Mouse (Mus musculus): Measurements from ENCODE around the gene Mfsd4a. TPM values are rescaled to one million over a fixed set of nuclear protein-coding genes. Genes with fewer than 3 reads are reported as not detected.

The Mfsd4a gene
- polyA plus RNA-seq, 1 experiment = 42.8 TPM

DNA sequence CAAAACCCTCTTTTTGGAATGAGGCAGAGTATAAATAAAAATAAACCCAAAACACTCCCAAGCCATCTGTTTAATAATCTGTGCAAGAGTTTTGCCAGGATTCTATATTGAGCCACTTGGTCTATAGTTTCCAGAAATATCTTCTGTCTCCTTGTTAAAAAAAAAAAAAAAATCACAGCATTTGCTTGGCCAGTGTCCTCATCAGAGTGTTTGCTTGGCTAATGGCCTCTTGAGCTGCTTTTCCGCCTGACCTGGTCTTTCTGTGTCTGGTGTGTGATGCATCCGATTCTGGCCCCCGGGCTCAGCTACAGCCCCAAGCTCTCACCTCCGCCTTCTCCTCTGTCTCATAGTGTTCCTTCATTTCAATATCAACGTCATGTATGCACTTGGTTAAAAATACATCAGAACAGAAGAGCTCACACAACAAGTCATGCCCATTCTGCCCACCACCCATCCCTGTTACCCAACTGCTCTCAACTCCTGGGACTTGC lies 20.4 kb upstream of the Mfsd4a start:
- TF ChIP-seq CTCF (IDR thresholded peaks at IDR 0.05; ENCODE audit: borderline replicate concordance, insufficient read depth, low read depth, low read length) (no peak), POLR2A (IDR thresholded peaks at IDR 0.05; ENCODE audit: borderline replicate concordance, insufficient read depth, low read length) (no peak)
- Histone ChIP-seq H3K4me3 (replicated peaks; ENCODE audit: insufficient read depth, low read depth, low read length) (no peak overlapping the region), H3K4me1 (ENCODE audit: control insufficient read depth, insufficient read depth, low read length) (peaks cover 13% of the 10 kb centered on the region), H3K27ac (ENCODE audit: insufficient read depth, low read length) (peak overlapping the region; percentile 90), H3K27me3 (ENCODE audit: control insufficient read depth, insufficient read depth, low read length) (no peaks in the 10 kb centered on the region)
- WGBS = 9% methylated on average over 5 of the region's 5 CpGs
- peak; percentile 80 to 93 for DNase-seq

DNA sequence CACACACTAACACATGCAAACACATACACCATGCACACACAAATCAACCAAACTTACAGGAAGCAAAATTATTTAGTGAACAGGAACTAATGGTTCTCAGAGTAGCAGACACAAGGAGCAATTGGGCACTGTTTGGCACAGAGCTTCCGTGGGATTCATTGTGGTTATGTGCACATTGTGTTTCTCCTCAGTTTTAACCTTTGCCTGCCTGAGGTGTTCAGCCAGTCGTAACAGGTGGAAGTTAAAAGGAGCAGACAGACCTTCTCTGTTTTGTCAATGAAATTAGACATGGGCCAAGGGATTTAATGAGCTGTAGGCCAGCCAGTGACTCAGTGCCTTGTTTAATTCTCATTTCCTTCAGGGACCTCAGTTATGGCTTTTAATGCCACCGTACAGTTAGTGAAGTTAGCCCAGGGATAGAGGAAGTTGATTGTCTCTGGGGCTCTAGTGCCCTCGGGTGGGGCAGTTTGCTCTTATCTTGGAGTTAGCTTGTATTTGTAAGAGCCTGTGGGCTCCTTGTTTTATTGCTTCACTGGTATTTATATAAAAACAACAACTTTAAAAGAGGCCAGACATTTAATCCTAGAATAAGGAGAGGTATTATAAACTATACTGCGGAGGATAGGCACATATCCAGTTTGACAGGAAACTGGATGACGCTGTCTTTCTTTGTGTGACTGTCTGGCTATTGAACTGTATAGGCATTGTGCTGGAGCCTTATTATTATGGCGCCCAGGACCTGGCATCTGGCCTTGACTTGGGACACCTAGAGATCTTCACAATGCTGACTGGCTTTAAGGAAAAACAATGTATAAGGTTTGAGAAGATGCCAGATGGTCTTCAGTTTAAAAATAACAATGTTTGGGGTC lies 17.6 kb upstream of the Mfsd4a start:
- TF ChIP-seq POLR2A (IDR thresholded peaks at IDR 0.05; ENCODE audit: borderline replicate concordance, insufficient read depth, low read length) (no peak), CTCF (IDR thresholded peaks at IDR 0.05; ENCODE audit: borderline replicate concordance, insufficient read depth, low read depth, low read length) (no peak)
- Histone ChIP-seq H3K27me3 (ENCODE audit: control insufficient read depth, insufficient read depth, low read length) (no peaks in the 10 kb centered on the region), H3K4me1 (ENCODE audit: control insufficient read depth, insufficient read depth, low read length) (peaks cover 13% of the 10 kb centered on the region), H3K4me3 (replicated peaks; ENCODE audit: insufficient read depth, low read depth, low read length) (no peak overlapping the region), H3K27ac (ENCODE audit: insufficient read depth, low read length) (no peak overlapping the region)
- 80% methylated on average over 7 of the region's 7 CpGs for WGBS
- no peak for DNase-seq

DNA sequence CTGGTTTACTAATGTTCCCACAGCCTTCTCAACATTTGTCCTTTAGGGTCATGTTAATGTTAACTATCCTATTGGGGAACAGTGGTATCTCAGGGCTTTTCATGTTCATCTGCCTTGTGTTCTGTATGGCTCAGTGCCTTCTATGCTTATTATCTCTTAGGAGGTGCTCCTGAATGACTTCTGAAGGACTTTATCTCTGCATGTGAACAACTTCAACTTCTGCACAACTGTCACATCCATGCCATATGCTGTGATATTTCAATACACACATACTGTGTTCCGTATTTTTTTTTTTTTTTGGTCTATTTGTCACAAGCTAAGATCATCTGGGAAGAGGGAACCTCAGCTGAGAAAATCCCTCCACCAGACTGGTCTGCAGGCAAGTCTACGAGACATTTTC lies 10.6 kb upstream of the Mfsd4a start:
- Histone ChIP-seq H3K4me1 (ENCODE audit: control insufficient read depth, insufficient read depth, low read length) (no peaks in the 10 kb centered on the region), H3K27me3 (ENCODE audit: control insufficient read depth, insufficient read depth, low read length) (no peaks in the 10 kb centered on the region), H3K27ac (ENCODE audit: insufficient read depth, low read length) (no peak overlapping the region), H3K4me3 (replicated peaks; ENCODE audit: insufficient read depth, low read depth, low read length) (no peak overlapping the region)
- no peak for DNase-seq
- 89% methylated on average over 2 of the region's 2 CpGs for WGBS
- TF ChIP-seq CTCF (IDR thresholded peaks at IDR 0.05; ENCODE audit: borderline replicate concordance, insufficient read depth, low read depth, low read length) (no peak), POLR2A (IDR thresholded peaks at IDR 0.05; ENCODE audit: borderline replicate concordance, insufficient read depth, low read length) (no peak)

DNA sequence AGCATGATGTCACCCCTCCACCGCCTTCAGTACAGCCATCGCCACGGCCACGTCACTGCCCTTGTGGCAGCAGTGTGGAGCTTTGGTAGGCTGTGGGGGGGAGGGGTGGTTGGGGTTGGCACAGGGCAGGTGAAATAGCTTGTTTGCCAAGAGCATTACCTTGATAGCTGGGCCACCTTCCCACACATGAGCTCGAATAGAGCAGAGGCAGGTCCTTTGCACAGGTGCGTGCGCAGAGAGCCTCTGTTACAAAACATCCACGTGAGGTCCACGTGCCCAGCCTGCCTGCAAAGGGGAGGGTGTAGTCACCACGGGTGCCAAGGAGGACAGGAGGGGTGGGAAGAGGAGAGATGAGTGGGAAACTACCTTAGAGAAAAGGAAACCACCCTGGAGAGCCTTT lies 7.7 kb upstream of the Mfsd4a start:
- no peaks in the 10 kb centered on the region for H3K4me1 ChIP-seq (ENCODE audit: control insufficient read depth, insufficient read depth, low read length)
- H3K27ac ChIP-seq (ENCODE audit: insufficient read depth, low read length) = no peak overlapping the region
- no peaks in the 10 kb centered on the region for H3K27me3 ChIP-seq (ENCODE audit: control insufficient read depth, insufficient read depth, low read length)
- no peak overlapping the region for H3K4me3 ChIP-seq (replicated peaks; ENCODE audit: insufficient read depth, low read depth, low read length)
- TF ChIP-seq POLR2A (IDR thresholded peaks at IDR 0.05; ENCODE audit: borderline replicate concordance, insufficient read depth, low read length) = no peak
- TF ChIP-seq CTCF (IDR thresholded peaks at IDR 0.05; ENCODE audit: borderline replicate concordance, insufficient read depth, low read depth, low read length) = no peak
- 84% methylated on average over 10 of the region's 10 CpGs for WGBS
- no peak for DNase-seq

DNA sequence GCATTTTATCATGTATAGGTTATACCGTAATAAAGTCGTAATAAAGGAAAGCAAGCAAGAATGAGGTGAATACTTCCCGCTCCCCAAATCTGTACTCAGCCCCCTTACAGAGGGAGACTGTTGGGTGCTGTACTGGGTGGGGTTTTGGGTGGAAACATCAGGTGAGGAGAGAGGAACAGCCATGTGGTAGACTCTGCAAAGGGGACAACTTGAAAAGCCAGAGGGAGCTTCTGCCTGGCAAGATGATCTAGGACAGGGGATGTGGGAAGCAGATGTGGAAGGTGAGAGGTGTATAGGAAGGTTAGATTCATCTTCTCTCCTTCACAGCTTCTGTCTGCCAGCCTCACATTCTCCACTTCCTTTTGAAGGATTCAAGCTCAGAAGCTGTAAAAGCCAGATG lies 2.8 kb upstream of the Mfsd4a start:
- H3K27me3 ChIP-seq (ENCODE audit: control insufficient read depth, insufficient read depth, low read length) = no peaks in the 10 kb centered on the region
- 95% methylated on average over 3 of the region's 3 CpGs for WGBS
- H3K4me1 ChIP-seq (ENCODE audit: control insufficient read depth, insufficient read depth, low read length) = no peaks in the 10 kb centered on the region; the same call in 1 of the 2 replicates
- H3K4me3 ChIP-seq (replicated peaks; ENCODE audit: insufficient read depth, low read depth, low read length) = no peak overlapping the region
- no peak overlapping the region for H3K27ac ChIP-seq (ENCODE audit: insufficient read depth, low read length)
- DNase-seq = no peak
- no peak for TF ChIP-seq CTCF (IDR thresholded peaks at IDR 0.05; ENCODE audit: borderline replicate concordance, insufficient read depth, low read depth, low read length)
- TF ChIP-seq POLR2A (IDR thresholded peaks at IDR 0.05; ENCODE audit: borderline replicate concordance, insufficient read depth, low read length) = no peak

DNA sequence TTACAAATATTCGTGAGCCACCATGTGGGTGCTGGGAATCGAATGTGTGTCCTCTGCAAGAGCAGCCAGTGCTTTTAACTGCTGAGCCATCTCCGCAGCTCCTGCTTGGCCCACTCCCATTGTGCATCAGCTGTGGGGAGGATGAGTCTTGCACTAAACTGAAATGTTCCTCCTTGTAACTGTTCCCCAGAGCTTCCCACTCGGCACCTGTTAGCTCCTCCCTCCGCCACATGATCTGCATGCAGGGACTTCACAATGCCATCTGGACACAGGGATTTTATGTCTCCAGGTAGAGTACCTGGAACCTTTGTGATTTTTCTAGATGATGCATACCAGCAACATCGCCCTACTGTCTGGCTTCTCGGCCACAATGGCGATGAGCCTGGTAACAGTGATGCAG lies 1.6 kb upstream of the Mfsd4a start:
- H3K27me3 ChIP-seq (ENCODE audit: control insufficient read depth, insufficient read depth, low read length) = no peaks in the 10 kb centered on the region
- peaks cover 10% of the 10 kb centered on the region for H3K4me1 ChIP-seq (ENCODE audit: control insufficient read depth, insufficient read depth, low read length)
- TF ChIP-seq CTCF (IDR thresholded peaks at IDR 0.05; ENCODE audit: borderline replicate concordance, insufficient read depth, low read depth, low read length) (no peak), POLR2A (IDR thresholded peaks at IDR 0.05; ENCODE audit: borderline replicate concordance, insufficient read depth, low read length) (no peak)
- no peak overlapping the region for H3K4me3 ChIP-seq (replicated peaks; ENCODE audit: insufficient read depth, low read depth, low read length)
- no peak overlapping the region for H3K27ac ChIP-seq (ENCODE audit: insufficient read depth, low read length)
- DNase-seq = no peak
- WGBS = 88% methylated on average over 8 of the region's 8 CpGs

DNA sequence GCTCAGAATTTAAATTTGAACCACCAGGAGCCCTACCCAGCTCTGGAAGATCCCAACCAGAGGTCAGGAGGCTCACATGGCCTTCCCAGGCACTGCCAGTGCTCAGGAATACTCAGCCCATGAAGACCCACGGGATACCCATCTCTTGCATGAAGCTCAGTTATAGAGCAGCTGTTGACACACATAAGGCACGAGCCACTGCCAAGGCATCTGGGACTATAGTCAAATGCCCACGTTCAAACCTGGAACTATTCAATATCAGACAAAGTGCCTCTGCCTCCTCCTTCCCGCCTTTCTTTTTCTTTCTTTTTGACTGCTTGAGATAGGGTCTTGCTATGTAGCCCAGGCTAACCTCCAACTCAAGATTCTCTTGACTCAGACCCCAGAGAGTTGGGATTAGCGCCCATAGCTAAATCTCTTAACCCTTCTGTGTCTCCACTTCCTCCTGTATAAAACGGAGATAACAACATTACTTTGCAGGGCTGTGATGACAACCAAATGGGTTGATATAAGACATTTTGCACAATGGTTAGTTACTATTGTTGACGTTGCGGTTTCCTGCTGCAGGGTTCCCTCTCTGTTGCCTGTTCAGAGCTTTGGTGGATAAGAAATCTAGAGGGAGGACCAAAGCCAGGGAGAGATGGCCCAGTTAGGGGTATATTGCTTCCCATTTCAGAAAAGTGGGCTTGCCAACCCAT lies 2.2 kb downstream of the Mfsd4a start:
- Histone ChIP-seq H3K4me3 (replicated peaks; ENCODE audit: insufficient read depth, low read depth, low read length) (peak overlapping the region; percentile 28), H3K27ac (ENCODE audit: insufficient read depth, low read length) (no peak overlapping the region), H3K4me1 (ENCODE audit: control insufficient read depth, insufficient read depth, low read length) (peaks cover 23% of the 10 kb centered on the region), H3K27me3 (ENCODE audit: control insufficient read depth, insufficient read depth, low read length) (no peaks in the 10 kb centered on the region)
- TF ChIP-seq POLR2A (IDR thresholded peaks at IDR 0.05; ENCODE audit: borderline replicate concordance, insufficient read depth, low read length) = no peak
- no peak for TF ChIP-seq CTCF (IDR thresholded peaks at IDR 0.05; ENCODE audit: borderline replicate concordance, insufficient read depth, low read depth, low read length)
- WGBS = 63% methylated on average over 8 of the region's 8 CpGs
- DNase-seq = no peak
